Mouse (Mus musculus) left cerebral cortex, adult 18-20 months (tissue): ENCODE data around the gene Agxt2. TPM values are rescaled to one million over a fixed set of nuclear protein-coding genes. Genes with fewer than 3 reads are reported as not detected.

Experiments used
- DNase-seq, 2 experiments: peaks; one replicate each; pipeline ENCODE4 v3.0.0; 2021 to 2022; ENCODE audit warnings: low spot score in 2 of 2, mixed read lengths in 1 of 2
- total RNA-seq, 2 experiments: library from RNA; stranded (reverse); gene quantifications; 2 replicates each; pipeline ENCODE4 v1.2.3; 2021

Gene Agxt2
- total RNA-seq, 2 experiments from 2014 or later: not detected

- DNase-seq: no peak
Measured at GRCm38 (mm10) chr15:10426124-10426523, 67.8 kb downstream of the Agxt2 start.

- peak in 1 of 2 experiments; percentile 27 for DNase-seq
Measured at GRCm38 (mm10) chr15:10426545-10427266, 68.4 kb downstream of the Agxt2 start.

DNA sequence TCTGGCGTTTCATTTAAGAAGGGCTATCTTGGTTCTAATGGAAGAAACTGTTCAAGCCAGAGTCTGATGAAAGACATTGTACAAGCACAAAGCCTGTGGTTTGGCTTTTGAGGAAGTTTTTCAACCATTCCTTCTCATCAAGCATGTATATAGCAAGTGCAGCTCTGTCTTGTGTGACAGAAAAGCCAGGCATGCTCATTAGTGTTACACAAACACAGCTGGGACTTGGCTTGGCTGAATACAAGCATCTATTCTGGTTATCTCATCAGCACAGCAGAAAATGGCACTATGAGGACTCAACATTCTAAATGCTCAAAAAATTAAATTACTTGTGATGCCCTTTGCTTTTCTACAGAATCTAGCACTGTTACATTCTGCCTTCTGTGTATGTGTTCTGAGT lies 78.6 kb downstream of the Agxt2 start:
- no peak for DNase-seq

GRCm38 (mm10) chr15:10439963-10440362 lies 81.6 kb downstream of the Agxt2 start:
- DNase-seq: no peak

DNA sequence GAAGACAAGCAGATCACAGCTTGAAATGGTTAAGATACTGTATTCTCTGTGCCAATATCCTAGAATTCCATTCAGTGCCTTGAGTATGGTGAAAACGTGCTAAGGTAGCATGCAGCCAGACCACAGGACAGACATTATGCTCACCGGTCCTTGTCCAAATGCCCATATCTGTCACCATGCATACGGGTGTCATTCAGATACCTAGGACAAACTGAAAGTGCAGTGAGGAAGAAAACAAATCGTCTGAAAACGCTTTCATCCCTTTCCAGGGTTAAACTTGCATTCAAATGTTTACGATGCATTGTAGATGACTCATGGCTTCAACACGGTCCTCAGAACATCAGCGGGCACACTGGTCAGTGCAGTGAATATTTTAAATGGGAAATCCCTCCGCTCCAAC lies 83.2 kb downstream of the Agxt2 start:
- no peak for DNase-seq

DNA sequence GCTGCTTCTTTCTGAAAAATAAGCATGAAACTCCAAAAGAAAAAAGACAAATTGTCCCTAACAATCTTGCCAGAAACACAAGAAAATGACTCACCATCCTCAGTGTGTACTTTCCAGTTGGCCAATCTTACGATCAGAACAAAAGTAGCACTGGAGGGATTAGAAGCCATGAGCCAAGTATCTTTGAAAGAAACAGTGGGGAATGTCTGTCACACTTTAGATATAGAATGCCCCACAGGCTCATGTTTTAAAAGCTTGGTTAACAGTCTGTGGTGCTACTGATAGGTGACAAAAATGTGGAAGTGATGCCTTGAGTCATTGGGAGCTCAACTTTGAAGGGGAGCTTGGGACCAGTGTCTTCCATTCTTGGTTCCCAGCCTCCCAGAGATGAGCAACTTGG lies 83.9 kb downstream of the Agxt2 start:
- DNase-seq: no peak

DNA sequence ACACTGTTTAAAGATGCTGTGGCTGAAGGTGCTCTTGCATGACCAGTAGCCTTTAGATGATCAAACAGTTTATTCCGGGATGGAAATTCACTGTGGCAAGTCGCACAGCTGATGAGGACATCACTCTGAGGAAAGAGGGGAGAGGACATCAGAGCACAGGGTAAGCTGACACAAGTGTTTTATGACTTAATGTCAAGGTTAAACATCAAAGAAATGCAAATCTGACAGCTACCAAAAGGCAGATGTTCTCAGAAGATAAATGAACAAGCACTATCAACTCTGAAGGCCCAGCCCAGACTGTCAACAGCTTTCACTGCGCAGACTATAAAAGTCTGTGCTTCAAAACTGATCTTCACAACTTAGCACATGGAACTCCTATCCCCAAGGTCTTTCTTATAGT lies 88.8 kb downstream of the Agxt2 start:
- DNase-seq: no peak

Other genes starting within 250 kb of the Agxt2 start
- 1 to 10 TPM in 1 of 2 experiments, under 1 TPM in 1; 0.95 to 1.7 TPM for gene Prlr, start 181.3 kb upstream of the Agxt2 start, total RNA-seq
- gene Gm21973, start 33.2 kb upstream of the Agxt2 start, total RNA-seq: not detected
- 10 to 100 TPM; 32.2 to 34.7 TPM for gene Dnajc21, start 112.0 kb downstream of the Agxt2 start, total RNA-seq
- gene Brix1, start 127.4 kb downstream of the Agxt2 start, total RNA-seq: 10 to 100 TPM; 21.8 to 25.1 TPM
- gene Rad1, start 127.5 kb downstream of the Agxt2 start, total RNA-seq: 10 to 100 TPM; 16.6 to 21.4 TPM
- not detected for gene Ttc23l, start 200.1 kb downstream of the Agxt2 start, total RNA-seq